Mouse (Mus musculus) heart, postnatal 0 days (tissue): Measurements from ENCODE around the gene Hist1h2bh.

Experiments used
- CTCF ChIP-seq: IDR thresholded peaks from 2 replicates; pipeline ENCODE4 v1.5.1; 2016; ENCODE audit warnings: antibody characterized with exemption, control low read depth, low read depth
- EP300 ChIP-seq: IDR thresholded peaks from 2 replicates; pipeline ENCODE4 v1.6.1; 2016; ENCODE audit warnings: antibody characterized with exemption, low read depth

GRCm38 (mm10) chr13:23517603-23518294, 25.4 kb downstream of the Hist1h2bh start:
- TF ChIP-seq CTCF: no peak
- 0 out of 2 replicates have a peak, but pooled peaks have one; percentile 2 for TF ChIP-seq EP300
